Mouse (Mus musculus): ENCODE results near the gene Plp2. TPM values are rescaled to one million over a fixed set of nuclear protein-coding genes. Genes with fewer than 3 reads are reported as not detected.
"Not testable (repeated sequence)": the region's sequence is repeated elsewhere in the genome, so short reads cannot be mapped to it uniquely, and the experiment has no call there.

Plp2 gene
- polyA plus RNA-seq (2012; rRNA removed), result 425 and 457 TPM in 2 replicates

DNA sequence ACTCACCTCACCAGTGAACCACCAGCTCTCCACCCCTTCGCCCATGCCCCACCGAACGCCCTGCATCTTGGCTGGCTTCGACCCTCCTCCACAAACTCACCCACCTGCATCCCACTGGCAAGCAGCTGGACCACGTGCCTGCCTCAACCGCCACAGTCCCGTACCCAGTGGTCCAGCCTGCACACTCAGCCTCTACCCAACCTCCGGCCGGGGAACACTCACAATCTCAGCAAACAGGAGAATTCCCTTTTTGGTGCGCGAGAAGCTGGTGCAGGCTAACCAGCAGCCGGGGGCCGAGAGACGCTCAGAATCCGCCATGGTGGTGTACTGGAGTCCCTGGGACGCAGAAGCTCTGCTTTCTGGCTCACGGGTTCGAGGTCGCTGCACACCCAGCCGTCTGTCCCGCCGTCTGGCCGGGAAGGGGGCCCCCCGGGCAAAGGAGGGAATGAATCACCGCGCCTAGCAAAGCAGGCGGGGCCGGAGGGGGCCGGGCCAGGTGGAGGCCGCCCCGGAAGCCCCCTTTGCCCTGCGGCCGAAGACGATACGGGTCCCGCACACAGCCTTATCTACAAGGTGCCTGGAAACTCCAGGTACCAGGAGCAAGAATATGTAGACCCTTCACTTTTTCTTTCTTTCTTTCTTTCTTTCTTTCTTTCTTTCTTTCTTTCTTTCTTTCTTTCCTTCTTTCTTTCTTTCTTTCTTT lies at the start of gene Plp2:
Gene Plp2, minus strand, starts transcription at position 470 of the 703 bp plus-strand sequence.
- DNase-seq (ENCODE audit: low read depth), result no peak

DNA sequence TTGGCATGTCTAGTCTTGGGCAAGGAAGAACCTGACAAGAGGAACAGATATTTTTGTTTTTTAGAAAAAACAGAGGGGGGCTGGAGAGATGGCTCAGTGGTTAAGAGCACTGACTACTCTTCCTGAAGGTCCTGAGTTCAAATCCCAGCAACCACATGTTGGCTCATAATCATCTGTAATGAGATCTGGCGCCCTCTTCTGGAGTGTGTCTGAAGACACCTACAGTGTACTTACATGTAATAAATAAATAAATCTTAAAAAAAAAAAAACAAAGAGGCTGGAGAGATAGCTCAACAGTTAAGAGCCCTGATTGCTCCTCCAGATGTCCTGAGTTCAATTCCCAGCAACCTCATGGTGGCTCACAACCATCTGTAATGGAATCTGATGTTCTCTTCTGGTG lies 44.9 kb upstream of the Plp2 start:
- DNase-seq (ENCODE audit: low read depth), result not testable (repeated sequence)

DNA sequence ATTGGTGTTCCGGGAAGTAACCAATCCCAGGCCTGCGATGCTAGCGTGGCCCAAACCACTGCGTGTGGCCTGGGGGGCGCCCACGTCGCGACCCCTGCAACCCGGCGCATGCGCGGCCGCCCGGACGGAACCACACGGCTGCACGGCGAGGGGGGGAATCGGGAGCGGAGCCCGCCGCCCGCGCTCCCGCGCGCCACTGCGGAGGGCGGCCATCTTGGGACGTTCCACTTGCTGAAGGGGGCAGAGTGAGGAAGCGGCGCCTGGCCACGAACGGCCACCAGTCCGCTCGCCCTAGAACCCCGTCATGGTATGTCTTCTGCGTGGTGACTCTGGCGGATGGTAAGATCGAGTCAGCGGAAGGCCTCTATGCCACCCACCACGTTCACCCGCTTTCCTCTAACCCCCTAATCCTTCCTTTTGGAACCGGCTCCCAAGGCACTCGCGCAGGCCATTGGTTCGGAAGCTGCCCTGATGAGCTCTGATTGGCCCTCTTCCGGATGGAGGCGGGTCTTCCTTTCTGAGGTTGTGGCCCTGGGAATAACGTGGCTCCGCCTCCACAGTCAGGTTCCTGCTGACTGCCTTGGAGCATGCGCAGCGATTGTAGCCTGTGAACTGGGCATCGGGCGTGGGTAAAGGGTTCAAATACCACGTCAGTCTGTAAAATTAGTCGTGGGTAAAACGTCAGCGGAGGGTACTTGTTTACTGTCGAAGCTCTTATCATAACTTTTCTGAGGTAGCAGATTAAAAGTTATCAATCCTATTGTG lies 43.1 kb upstream of the Plp2 start, which contains the start of gene Wdr45:
Gene Wdr45, plus strand, starts transcription at position 199 of the 765 bp plus-strand sequence.
- DNase-seq (ENCODE audit: low read depth), result peak; percentile 49

DNA sequence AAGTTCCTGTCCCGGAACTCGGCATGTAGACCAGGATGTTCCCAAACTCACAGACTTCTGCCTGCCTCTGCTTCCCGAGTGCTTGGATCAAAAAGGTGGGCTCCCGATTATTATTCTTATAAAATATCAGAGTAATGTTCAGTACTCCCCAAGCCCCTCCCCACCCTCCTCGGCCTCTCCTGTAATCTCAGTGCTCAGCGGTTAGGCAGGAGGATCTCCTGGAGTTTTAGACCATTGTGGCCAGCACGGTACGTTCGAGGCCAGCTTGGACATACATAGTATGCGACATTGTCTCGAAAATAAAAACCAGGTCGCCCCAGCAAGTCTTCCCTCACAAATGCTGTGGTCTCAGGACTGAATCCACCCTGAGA lies 42.6 kb upstream of the Plp2 start:
- not testable (repeated sequence) for DNase-seq (ENCODE audit: low read depth)

DNA sequence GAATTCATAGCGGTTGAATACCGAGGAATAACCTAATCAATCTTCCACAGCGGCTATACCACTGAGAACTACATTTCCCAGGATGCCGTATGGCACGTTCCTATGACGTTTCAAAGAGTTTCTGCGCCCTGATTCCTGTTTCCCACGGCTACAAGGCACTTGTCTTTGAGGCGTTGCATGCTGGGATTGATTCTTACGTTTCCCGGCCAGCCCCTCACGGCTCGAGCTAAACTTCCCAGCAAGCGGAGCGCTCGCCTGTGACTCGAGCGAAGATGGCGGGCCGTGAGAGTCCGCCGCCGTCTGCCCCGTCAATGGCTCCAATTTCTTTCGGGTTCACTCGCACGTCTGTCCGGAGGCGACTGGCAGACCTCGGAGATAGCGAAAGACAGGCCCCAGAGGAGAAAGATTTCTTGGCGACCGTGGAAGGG lies 25.8 kb upstream of the Plp2 start, which contains the start of gene Gpkow:
Gene Gpkow, plus strand, starts transcription at position 178 of the 428 bp plus-strand sequence.
- no peak for DNase-seq (ENCODE audit: low read depth)

DNA sequence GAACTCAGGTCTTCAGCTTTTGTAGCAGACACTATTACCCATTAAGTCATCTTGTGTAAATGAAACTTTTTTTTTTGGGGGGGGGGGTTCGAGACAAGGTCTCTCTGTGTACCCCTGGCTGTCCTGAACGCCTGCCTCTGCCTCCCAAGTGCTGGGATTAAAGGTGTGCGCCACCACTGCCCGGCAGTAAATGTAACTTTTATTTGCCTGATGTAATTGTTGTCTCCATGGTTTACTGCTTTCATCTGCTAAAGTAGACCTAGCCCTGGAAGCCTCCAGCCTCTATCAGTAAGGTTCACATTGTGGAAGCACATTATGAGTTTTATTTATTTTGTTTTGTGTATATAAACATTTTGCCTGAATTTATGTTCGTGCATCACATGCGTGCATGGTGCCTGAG lies 25.3 kb upstream of the Plp2 start:
- DNase-seq (ENCODE audit: low read depth), result no peak

DNA sequence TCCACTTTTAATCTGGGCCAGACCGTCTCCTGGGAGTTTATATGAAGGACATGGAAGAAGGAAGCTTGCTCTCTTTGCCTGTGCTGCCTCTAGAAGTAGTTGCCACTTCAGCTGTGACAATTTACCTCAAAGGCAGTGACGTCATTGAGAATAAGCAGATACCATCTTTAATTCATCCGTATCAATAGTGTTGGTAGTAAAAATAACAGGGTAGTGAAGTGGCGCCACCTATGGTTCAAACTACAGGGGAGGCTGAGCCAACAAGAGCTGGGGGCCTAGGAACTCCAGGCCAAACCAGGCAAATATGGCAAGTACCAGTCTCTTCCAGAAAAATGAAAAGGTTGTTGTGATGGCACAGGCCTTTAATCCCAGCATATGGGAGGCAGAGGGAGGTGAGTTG lies 21.7 kb upstream of the Plp2 start:
- DNase-seq (ENCODE audit: low read depth), result no peak

DNA sequence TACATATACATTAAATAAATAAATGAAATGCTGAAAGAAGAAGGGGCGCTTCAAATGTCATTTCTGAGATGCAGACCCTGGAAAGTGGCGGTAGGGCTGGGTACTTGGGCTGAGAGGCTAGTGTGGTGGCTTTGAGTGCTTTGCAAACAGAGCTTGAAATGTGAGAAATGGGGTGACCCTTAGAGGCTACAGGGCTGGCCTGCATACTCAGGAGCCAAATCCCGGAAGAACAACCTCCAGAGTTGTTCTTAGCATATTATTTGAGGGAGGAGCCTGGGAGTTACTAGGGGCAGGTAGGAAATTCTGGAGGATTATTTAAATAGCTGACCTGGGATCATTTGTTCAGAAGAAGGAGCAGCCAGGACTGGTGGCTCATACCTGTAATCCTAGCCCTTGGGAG lies 19.3 kb upstream of the Plp2 start:
- no peak for DNase-seq (ENCODE audit: low read depth)

DNA sequence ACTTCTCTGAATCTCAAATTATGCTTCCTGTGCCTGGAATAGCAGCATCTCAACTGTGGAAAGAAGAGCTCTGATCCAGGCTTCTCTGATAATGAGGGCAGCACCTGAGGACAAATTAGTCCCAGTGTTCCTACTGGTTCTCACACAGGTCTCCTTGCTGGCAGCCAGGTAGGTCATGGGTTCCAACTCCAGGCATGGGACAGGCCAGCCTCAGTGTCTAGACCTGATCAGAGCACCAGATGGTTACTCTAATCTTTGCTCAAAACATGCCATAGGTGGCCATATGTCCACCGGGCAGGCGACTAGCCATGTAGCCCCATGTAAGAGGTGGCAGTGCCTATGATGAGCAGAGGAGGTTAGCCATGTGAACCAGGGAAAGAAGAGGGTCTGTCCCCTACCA lies 17.1 kb upstream of the Plp2 start:
- DNase-seq (ENCODE audit: low read depth), result no peak

DNA sequence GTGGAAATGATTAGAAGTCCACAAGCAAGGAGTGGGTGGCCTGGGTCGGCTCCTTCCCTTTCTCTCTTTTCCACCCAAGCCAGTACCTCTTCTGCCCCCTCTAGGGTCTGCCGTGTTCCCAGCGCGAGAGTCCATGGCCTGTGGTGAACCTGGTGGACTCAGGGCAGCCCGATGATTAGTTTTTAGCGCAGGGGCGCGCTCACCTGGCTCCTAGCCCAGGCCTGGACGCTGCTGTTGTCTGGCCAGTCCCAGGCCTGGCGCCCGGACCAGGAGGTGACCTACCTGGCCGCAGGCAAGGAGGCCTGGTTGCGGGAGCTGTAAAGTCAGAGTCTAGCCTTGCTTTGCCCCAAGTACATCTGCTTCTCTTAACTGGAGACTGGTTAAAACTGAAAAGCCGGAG lies 9.7 kb upstream of the Plp2 start, which contains the start of gene Magix:
Gene Magix, minus strand, starts transcription at position 388 of the 400 bp plus-strand sequence.
- no peak for DNase-seq (ENCODE audit: low read depth)

DNA sequence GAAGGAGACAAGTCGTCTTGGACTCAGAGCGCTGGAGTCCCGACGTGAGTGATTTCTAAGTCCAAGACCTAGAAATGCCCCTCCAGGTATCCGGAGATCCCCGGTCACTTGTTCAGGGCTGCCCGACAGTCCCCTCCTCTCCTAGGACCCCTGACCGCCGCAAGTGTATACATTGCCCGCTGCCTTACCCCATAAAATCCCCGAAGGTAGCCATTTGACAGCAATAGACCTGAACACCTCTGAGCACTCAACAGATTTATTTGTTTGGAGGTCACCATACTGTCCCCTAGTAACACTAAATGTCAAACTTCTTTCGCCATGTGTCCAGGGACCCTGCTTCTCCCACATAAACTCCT lies 8.8 kb upstream of the Plp2 start:
- no peak for DNase-seq (ENCODE audit: low read depth)

DNA sequence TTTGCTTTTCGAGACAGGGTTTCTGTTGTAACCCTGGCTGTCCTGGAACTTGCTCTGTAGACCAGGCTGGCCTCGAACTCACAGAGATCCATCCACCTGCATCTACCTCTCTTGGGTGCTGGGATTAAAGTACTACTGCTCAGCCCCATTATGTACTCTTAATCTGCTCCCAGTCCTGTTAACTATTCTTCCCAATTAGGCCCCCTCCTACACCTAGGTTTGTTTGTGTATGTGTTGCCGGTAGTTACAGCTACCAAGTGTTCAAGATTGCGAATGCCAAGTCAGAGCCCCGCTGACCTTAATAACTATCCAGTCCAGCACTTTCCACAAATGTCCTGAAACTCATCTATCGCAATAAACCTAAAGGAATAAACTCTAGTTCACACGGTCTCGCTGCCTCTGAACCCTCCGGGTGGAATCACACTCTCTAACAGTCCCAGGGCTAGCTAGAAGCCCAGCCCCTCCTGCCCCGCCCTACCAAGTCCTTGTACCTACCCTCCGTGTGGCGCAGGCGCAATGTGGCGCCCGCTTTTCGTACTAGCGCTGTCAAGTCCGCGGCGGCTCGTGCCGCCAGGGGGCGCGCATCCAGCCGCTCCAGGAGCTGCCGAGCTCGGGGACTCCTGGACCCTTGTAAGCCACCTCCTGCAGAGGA lies 8.3 kb upstream of the Plp2 start:
- DNase-seq (ENCODE audit: low read depth), result no peak

DNA sequence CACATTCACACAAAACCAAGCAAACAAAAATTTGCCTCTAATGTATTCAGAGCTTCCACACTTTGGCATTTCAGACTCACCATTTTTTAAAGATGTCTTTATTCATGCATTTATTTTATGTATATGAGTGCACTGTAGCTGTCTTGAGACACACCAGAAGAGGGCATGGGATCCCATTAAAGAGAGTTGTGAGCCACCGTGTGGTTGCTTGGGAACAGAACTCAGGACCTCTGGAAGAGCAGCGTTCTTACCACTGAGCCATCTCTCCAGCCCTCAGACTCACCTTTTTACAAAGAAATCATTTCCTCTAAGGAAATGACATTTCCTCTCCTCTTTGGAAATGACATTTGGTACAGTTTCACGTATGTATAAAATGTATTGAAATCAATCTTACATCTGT lies 7.8 kb upstream of the Plp2 start:
- DNase-seq (ENCODE audit: low read depth), result no peak

DNA sequence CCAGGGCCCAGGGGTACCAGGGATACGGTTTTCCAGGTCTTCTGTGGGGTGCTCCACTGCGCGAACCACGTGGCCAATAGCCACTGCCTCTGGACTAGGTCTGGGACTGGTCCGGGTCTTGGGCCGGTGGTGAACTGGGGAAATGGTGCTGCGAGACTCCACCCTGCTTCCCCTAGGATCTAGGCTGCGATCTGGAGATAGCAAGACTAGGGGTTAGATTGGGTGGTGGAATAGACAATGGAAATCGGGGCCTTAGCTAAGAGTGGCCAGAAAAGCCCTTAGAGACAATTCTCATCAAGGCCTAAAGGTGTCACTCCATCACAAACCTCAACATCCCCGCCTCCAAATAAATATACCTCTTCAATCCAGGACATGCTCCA lies 3.8 kb upstream of the Plp2 start:
- DNase-seq (ENCODE audit: low read depth), result no peak

DNA sequence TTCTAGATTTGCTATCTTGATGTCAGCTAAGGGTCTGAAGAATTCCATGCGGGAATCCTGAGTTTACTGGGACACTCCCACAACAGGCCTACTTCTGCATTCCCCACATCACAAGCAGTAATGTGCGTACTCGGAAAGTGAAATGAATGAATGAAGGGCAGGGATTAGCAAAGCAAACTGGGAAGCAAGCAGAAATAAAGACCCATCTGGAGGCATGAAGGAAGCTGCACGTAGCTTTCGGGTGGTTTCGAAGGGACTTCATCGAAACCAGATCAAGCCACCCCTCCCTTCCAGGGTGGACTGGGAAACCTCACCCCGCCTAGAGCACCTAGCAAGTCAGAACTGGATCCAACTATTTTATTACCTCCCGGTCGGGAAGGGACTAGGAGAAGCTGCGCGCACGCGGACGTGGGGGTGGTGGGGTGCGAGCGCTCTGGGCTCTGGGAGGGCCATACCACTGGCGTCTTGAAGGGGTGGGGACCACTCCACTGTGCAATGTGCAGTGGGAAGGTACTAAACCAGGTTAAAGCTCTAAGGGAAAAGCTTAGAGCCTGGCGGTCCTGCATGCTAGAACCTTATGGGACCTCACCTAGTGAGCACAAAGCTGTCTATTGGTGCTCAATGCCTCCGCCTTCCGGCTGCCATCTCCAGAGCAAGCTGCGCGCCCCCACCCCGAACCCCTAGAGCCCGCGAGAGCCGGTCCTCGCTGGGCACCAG lies 3.3 kb upstream of the Plp2 start:
- DNase-seq (ENCODE audit: low read depth), result no peak

DNA sequence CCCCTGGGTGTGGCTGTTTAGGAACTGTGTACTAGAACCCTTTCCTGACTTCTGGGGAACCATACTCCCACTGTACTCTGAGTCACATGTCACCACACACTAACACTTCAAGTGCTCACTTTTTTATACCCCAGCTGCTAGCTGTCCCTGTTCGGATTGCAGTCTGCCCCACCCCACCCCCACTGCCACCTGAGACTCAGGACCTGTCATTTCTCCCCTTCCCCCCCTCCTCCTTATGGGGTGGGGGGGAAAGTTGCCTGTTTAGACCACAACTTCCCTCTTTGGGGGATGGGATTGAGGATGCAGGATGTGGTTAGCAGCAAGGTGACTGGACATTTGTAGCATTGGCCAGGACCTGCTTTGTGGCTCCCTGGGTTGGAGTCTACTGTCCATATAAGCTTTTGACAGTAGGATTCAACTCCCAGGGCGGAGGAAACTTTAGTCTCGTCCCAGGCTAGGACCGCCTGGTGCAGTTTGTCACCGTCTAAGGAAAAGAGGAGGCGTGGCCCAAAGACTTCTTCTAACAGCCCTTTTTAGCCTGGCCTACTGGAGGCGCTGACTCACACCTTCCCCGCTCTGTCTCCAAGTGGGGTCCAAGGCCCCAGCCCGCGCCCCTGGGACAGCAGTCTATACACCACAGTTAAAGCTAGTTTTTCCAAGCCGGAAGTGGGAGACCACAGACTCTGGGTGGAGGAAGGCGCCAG lies 2.5 kb upstream of the Plp2 start:
- DNase-seq (ENCODE audit: low read depth), result no peak

DNA sequence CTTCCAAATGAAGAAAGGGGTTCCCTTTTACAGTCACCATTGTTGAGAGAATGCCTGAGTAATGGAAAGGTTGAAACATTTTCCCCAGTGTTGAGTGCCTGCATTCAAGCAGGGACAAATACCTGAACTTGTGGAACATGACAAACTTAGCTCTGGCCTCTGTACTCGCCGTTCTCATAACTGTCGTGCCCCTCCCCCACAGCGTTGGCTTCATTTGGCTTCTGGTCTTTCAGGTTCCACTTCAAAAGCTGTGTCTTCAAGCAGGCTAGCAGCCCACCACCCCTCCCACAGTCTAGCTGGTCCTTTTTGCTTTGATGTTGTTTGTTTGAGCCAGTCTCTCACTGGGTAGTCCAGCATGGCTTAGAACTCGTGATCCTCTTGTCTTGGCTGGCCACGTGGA lies 1.5 kb upstream of the Plp2 start:
- DNase-seq (ENCODE audit: low read depth), result no peak

DNA sequence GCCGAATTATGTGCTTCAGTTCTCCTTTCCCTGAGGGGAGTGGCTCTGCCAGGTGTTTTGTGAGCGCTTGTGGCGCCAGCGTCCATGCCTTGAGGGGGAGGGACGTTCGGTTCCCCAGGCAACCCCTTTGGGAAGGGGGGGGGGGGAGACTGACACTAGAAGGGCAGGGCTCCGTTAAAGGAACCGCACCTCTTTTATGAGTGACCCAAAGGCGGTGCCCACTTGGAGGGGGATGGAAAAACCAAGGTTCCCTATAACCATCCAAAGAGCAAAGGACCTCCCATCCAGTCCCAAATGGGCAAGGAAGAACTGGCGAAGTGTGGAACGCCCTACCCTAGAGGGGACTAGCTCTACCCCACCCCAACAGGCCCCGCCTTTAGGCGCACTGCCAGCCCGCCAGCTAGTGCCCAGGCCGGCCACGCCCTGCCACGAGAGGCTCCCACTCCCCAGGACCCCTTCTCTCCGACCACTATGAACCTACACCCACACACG lies 754 bp downstream of the Plp2 start:
- DNase-seq (ENCODE audit: low read depth), result no peak

DNA sequence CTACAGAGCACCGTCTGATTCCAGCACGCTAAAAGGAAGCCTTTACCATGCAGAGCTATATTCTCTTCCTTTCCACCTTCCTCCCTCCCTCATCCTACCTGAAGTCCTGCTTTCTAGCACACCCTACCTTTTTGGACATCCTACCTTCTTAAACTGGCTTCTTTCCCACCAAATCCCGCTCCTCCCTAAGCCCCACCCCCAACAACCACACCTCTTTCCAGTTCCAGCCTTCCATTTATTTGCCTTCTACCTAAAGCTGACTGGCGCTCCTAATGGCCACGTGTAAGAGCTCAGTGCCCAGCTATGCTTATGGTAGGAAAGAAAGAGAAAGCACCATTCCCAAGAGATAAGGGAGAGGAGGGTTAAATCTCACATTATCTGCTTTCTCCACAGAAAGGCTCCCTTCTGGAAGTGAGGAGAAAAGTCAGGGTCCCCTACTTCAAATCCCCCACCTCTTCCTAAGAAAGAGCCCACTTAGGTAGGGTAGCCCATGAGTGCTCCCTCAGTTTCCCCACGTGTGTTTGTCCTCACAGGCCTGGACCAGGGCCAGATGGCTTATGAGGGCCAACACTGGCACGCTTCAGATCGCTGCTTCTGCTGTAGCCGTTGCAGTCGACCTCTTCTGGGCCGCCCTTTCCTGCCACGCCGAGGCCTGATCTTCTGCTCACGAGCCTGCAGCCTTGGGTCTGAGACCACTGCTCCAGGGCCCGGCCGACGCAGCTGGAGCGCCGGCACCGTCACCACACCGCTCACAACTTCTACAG lies 5.3 kb downstream of the Plp2 start:
- no peak for DNase-seq (ENCODE audit: low read depth)

DNA sequence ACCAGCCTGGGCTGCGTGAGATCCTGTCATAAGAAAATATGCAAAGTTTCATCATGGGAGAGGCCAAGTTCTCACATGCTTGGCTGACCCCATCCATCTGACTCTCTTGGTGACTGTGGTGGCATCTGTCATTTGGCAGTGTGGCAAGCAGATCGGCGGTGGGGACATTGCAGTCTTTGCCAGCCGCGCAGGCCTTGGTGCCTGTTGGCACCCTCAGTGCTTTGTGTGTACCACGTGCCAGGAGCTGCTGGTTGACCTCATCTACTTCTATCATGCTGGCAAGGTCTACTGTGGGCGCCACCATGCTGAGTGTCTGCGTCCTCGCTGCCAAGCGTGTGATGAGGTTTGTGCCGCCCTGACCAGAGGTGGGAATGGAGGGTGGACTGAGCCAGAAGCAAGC lies 6.4 kb downstream of the Plp2 start:
- no peak for DNase-seq (ENCODE audit: low read depth)

DNA sequence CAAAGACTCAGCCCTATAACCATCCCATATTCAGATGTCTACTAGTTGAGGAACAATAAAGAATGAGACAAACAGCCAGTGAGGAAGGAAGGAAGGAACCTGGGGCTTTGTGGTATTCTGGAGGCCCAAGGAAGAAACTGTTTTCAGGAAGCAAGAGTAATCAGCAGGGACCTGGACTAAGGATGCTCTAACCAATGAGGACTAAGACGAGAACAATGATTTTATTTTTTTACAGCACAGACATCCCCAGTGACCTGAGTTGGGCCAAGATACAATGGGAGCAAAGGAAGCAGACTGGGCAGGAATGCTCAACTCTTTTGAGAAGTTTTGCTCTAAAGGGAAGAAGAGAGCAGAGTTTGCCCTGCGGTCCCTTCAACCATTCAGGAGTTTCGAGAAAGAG lies 8.3 kb downstream of the Plp2 start:
- no peak for DNase-seq (ENCODE audit: low read depth)

All from gonadal fat pad, adult 2 months (tissue).